Mouse (Mus musculus) kidney, postnatal 0 days (tissue): ENCODE data around the gene Tas2r140. TPM values are rescaled to one million over a fixed set of nuclear protein-coding genes. Genes with fewer than 3 reads are reported as not detected.

ENCODE experiments used
- ATAC-seq: fragments of 200-750 bp; cut with Nextera tagmentation; replicated peaks from 2 replicates; pipeline ENCODE4 v1.8.0; 2017; ENCODE audit warnings: low read depth, moderate number of reproducible peaks, moderate TSS enrichment, moderate library complexity; ENCODE audit not compliant: low FRiP score
- DNase-seq: peaks from one replicate; pipeline ENCODE4 v3.0.0-alpha.2; 2016; ENCODE audit warnings: low spot score
- H3K27ac ChIP-seq: fragments of 300-500 bp; sonication (generic); 2 replicates; pipeline ENCODE4 v1.5.1; 2014; ENCODE audit warnings: mild to moderate bottlenecking
- H3K27me3 ChIP-seq: fragments of 300-500 bp; sonication (generic); 2 replicates; pipeline ENCODE4 v1.6.1; 2014; ENCODE audit warnings: low read length, mixed read lengths; ENCODE audit not compliant: insufficient read depth
- H3K36me3 ChIP-seq: fragments of 300-500 bp; sonication (generic); 2 replicates; pipeline ENCODE4 v1.6.1; 2014; ENCODE audit warnings: low read length, mixed read lengths; ENCODE audit not compliant: insufficient read depth
- H3K4me1 ChIP-seq: fragments of 300-500 bp; sonication (generic); replicated peaks from 2 replicates; pipeline ENCODE4 v1.6.1; 2014; ENCODE audit warnings: antibody characterized with exemption, low read length, mixed read lengths; ENCODE audit not compliant: insufficient read depth
- H3K4me2 ChIP-seq: fragments of 300-500 bp; sonication (generic); 2 replicates; pipeline ENCODE4 v1.6.1; 2014; ENCODE audit warnings: mild to moderate bottlenecking, low read length, moderate library complexity, mixed read lengths
- H3K4me3 ChIP-seq: fragments of 300-500 bp; sonication (generic); replicated peaks from 2 replicates; pipeline ENCODE4 v1.5.1; 2014; ENCODE audit warnings: low read depth, low read length
- H3K9ac ChIP-seq: fragments of 300-500 bp; sonication (generic); 2 replicates; pipeline ENCODE4 v1.6.1; 2014; ENCODE audit warnings: low read depth, low read length
- H3K9me3 ChIP-seq: fragments of 300-500 bp; sonication (generic); replicated peaks from 2 replicates; pipeline ENCODE4 v1.6.1; 2016; ENCODE audit warnings: low read length, inconsistent platforms, mixed read lengths
- CTCF ChIP-seq: IDR thresholded peaks from 2 replicates; pipeline ENCODE4 v1.5.1; 2016; ENCODE audit warnings: antibody characterized with exemption, low read depth, mild to moderate bottlenecking, moderate library complexity
- WGBS: fragments of 180-500 bp; shearing (Covaris S2); extraction: QIAGEN DNeasy Blood & Tissue Kit; methylation state at CpG from one replicate; pipeline ENCODE4 v1.1.7; 2014; 5-methylcytosine and 5-hydroxymethylcytosine counted together
- polyA plus RNA-seq: library from polyadenylated mRNA; unstranded; fragments of >200 nt; fragmentation: Nextera tagmentation; extraction: Ambion mirVana; gene quantifications from 2 replicates; pipeline ENCODE4 v1.2.1, GENCODE M21; 2015

Tas2r140 gene
- polyA plus RNA-seq: not detected in 2 replicates

GRCm38 (mm10) chr6:133055716-133056115 is at the start of gene Tas2r140:
Gene Tas2r140 (minus strand): TSS chr6:133055816.
- H3K4me3 ChIP-seq: no peak within 1 kb of the TSS
- no peak within 1 kb of the TSS for H3K4me2 ChIP-seq
- no peak for TF ChIP-seq CTCF
- no peak within 1 kb of the TSS for H3K9ac ChIP-seq
- H3K27me3 ChIP-seq: no peaks in the 10 kb centered on the region
- DNase-seq (no peak), ATAC-seq (no peak)
- H3K27ac ChIP-seq: no peak within 1 kb of the TSS
- no peaks in the 10 kb centered on the region for H3K9me3 ChIP-seq
- no peaks in the 10 kb centered on the region for H3K36me3 ChIP-seq
- H3K4me1 ChIP-seq: no peaks in the 10 kb centered on the region

DNA sequence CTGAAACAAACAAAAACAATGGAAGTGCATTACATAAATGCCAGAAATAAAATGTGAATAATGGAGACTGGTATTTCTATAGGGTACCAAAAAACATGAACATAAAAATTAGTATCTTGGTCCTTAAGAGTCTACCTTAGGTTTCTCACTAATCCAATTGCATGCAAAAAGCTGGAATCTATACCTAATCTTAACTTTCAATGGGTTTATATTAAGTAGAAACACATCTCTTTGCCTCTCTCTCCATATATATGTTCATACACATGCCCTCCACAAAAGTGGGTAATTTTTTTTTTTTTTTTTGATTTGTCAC is 48.9 kb upstream of the Tas2r140 start, which contains the start of gene Smim10l1:
Gene Smim10l1 (plus strand): TSS at position 301 of the 313 bp plus-strand sequence.
- no peaks in the 10 kb centered on the region for H3K27me3 ChIP-seq
- no peaks in the 10 kb centered on the region for H3K9me3 ChIP-seq
- DNase-seq (no peak), ATAC-seq (no peak)
- peak within 1 kb of the TSS; percentile 69 for H3K4me2 ChIP-seq
- H3K27ac ChIP-seq: peak within 1 kb of the TSS; percentile 99
- no peak for TF ChIP-seq CTCF
- H3K9ac ChIP-seq: peak within 1 kb of the TSS; percentile 96
- 0 out of 2 replicates have a peak, but pooled peaks cover 2% of the 10 kb centered on the region for H3K36me3 ChIP-seq
- peak within 1 kb of the TSS; percentile 67 for H3K4me3 ChIP-seq
- H3K4me1 ChIP-seq: no peaks in the 10 kb centered on the region

GRCm38 (mm10) chr6:133102430-133102829 is 46.8 kb upstream of the Tas2r140 start:
- no peak overlapping the region for H3K27ac ChIP-seq
- H3K4me3 ChIP-seq: no peak overlapping the region
- H3K36me3 ChIP-seq: no peaks in the 10 kb centered on the region
- no peaks in the 10 kb centered on the region for H3K27me3 ChIP-seq
- TF ChIP-seq CTCF: no peak
- DNase-seq (no peak), ATAC-seq (no peak)
- H3K9ac ChIP-seq: no peak overlapping the region
- no peaks in the 10 kb centered on the region for H3K9me3 ChIP-seq
- 49% methylated on average over 1 of the region's 1 CpGs for WGBS
- no peak overlapping the region for H3K4me2 ChIP-seq
- H3K4me1 ChIP-seq: no peaks in the 10 kb centered on the region

DNA sequence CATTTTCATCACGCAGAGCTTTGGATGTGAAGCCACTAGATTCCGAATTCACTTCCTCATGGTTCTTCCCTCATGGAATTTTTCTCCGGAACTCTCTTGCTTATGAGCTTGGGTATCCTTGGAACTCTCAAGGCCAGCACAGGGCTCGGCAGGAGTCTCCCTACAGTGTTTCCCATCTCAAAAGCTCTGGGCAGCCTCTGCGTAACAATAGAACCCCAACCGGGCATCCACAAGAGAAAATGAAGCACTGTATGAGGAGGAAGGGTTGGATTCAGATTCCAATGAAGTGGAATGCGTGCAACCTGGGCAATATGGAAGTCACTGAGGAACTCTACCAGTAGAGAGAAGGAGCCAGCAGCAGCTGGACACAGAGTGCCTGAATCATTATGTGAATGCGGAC is 36.6 kb upstream of the Tas2r140 start:
- no peak for TF ChIP-seq CTCF
- Histone ChIP-seq H3K27me3 (no peaks in the 10 kb centered on the region), H3K9ac (no peak overlapping the region), H3K27ac (no peak overlapping the region), H3K4me2 (no peak overlapping the region), H3K4me1 (no peaks in the 10 kb centered on the region), H3K36me3 (no peaks in the 10 kb centered on the region), H3K4me3 (no peak overlapping the region), H3K9me3 (no peaks in the 10 kb centered on the region)
- ATAC-seq: no peak
- WGBS: 84% methylated on average over 8 of the region's 8 CpGs
- no peak for DNase-seq

DNA sequence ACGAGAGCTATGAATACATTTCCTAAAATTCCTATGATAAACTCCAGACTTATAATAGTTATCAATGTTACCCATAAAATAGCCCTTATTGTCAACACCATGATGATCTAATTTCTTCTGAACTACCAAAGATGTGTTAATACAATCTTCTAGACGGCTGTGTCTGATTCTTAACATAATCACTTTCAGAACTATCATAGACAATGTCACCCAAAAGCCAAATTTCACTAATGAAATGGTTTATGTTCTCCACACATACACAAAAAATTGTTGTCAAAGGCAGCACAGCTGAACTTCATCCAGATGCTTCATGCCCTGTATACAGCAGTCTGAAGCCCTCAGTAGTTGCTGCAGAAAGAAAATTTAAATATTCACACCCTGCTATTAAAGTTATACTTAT is 18.6 kb downstream of the Tas2r140 start, which contains the start of gene Tas2r103:
Gene Tas2r103 (minus strand): TSS at position 101 of the 400 bp plus-strand sequence.
- Histone ChIP-seq H3K27ac (no peak within 1 kb of the TSS), H3K4me2 (no peak within 1 kb of the TSS), H3K27me3 (no peaks in the 10 kb centered on the region), H3K9ac (no peak within 1 kb of the TSS), H3K9me3 (no peaks in the 10 kb centered on the region), H3K36me3 (no peaks in the 10 kb centered on the region), H3K4me1 (no peaks in the 10 kb centered on the region), H3K4me3 (no peak within 1 kb of the TSS)
- whole genome bisulfite sequencing: 75% methylated on average over 2 of the region's 2 CpGs
- DNase-seq: no peak
- ATAC-seq: no peak
- no peak for TF ChIP-seq CTCF

Other genes starting within 250 kb of the Tas2r140 start
- gene Tas2r123, start 208.7 kb downstream of the Tas2r140 start, polyA plus RNA-seq: not detected in 2 replicates
- gene Tas2r116, start 200.4 kb downstream of the Tas2r140 start, polyA plus RNA-seq: not detected in 2 replicates
- gene Tas2r110, start 187.8 kb downstream of the Tas2r140 start, polyA plus RNA-seq: not detected in 2 replicates
- not detected in 2 replicates for gene Tas2r113, start 162.8 kb downstream of the Tas2r140 start, polyA plus RNA-seq
- gene Tas2r125, start 146.2 kb downstream of the Tas2r140 start, polyA plus RNA-seq: not detected in 2 replicates
- not detected in 2 replicates for gene Tas2r129, start 104.7 kb downstream of the Tas2r140 start, polyA plus RNA-seq
- gene Tas2r131, start 97.9 kb downstream of the Tas2r140 start, polyA plus RNA-seq: not detected in 2 replicates
- not detected in 2 replicates for gene Tas2r109, start 74.9 kb downstream of the Tas2r140 start, polyA plus RNA-seq
- gene Tas2r103, start 18.7 kb downstream of the Tas2r140 start, polyA plus RNA-seq: not detected in 2 replicates
- 114 and 119 TPM in 2 replicates for gene Smim10l1, start 49.1 kb upstream of the Tas2r140 start, polyA plus RNA-seq
- gene 5530400C23Rik, start 236.4 kb upstream of the Tas2r140 start, polyA plus RNA-seq: not detected in 2 replicates